Mouse (Mus musculus) neural tube, embryonic 12.5 days (tissue): ENCODE results near the gene Bmf. TPM values are rescaled to one million over a fixed set of nuclear protein-coding genes. Genes with fewer than 3 reads are reported as not detected.
A peak's percentile ranks its signal among the peaks of the same experiment; 100 is the strongest.
"Not testable (repeated sequence)": the region's sequence is repeated elsewhere in the genome, so short reads cannot be mapped to it uniquely, and the experiment has no call there.

Source experiments
- ATAC-seq: fragments of 200-750 bp; cut with Nextera tagmentation; 2 replicates; pipeline ENCODE4 v1.8.0; 2017; ENCODE audit warnings: low read depth, mild to moderate bottlenecking, moderate TSS enrichment, moderate library complexity; ENCODE audit not compliant: low FRiP score
- H3K27ac ChIP-seq: fragments of 300-500 bp; sonication (generic); 2 replicates; pipeline ENCODE4 v1.5.1; 2016
- H3K27me3 ChIP-seq: fragments of 300-500 bp; sonication (generic); replicated peaks from 2 replicates; pipeline ENCODE4 v1.6.1; 2016; ENCODE audit warnings: mild to moderate bottlenecking
- H3K36me3 ChIP-seq: fragments of 300-500 bp; sonication (generic); 2 replicates; pipeline ENCODE4 v1.6.1; 2016; ENCODE audit warnings: mild to moderate bottlenecking
- H3K4me1 ChIP-seq: fragments of 300-500 bp; sonication (generic); 2 replicates; pipeline ENCODE4 v1.6.1; 2016
- H3K4me2 ChIP-seq: fragments of 300-500 bp; sonication (generic); replicated peaks from 2 replicates; pipeline ENCODE4 v1.6.1; 2016; ENCODE audit warnings: mild to moderate bottlenecking
- H3K4me3 ChIP-seq: fragments of 300-500 bp; sonication (generic); 2 replicates; pipeline ENCODE4 v1.5.1; 2016
- H3K9ac ChIP-seq: fragments of 300-500 bp; sonication (generic); 2 replicates; pipeline ENCODE4 v1.6.1; 2016; ENCODE audit warnings: mild to moderate bottlenecking
- H3K9me3 ChIP-seq: fragments of 300-500 bp; sonication (generic); 2 replicates; pipeline ENCODE4 v1.6.1; 2016; ENCODE audit warnings: mild to moderate bottlenecking
- whole genome bisulfite sequencing: fragments of 180-500 bp; shearing (Covaris S2); methylation state at CpG from one replicate; pipeline ENCODE4 v1.1.7; 2016; 5-methylcytosine and 5-hydroxymethylcytosine counted together
- polyA plus RNA-seq: library from polyadenylated mRNA; unstranded; fragments of >200 nt; fragmentation: Nextera tagmentation; extraction: Ambion mirVana; gene quantifications from 2 replicates; pipeline ENCODE4 v1.2.1, GENCODE M21; 2016

The Bmf gene
- polyA plus RNA-seq, 1 experiment from 2014 or later, result 7.5 TPM

GRCm38 (mm10) chr2:118562015-118562414 is 12.5 kb upstream of the Bmf start:
- no peak overlapping the region for H3K4me2 ChIP-seq
- no peak overlapping the region for H3K9ac ChIP-seq
- no peaks in the 10 kb centered on the region for H3K36me3 ChIP-seq
- no peak overlapping the region for H3K27ac ChIP-seq
- H3K4me3 ChIP-seq, result no peak overlapping the region
- ATAC-seq, result no peak
- H3K27me3 ChIP-seq, result no peaks in the 10 kb centered on the region
- no peaks in the 10 kb centered on the region for H3K4me1 ChIP-seq
- no peaks in the 10 kb centered on the region for H3K9me3 ChIP-seq
- 83% methylated on average over 4 of the region's 4 CpGs for WGBS

DNA sequence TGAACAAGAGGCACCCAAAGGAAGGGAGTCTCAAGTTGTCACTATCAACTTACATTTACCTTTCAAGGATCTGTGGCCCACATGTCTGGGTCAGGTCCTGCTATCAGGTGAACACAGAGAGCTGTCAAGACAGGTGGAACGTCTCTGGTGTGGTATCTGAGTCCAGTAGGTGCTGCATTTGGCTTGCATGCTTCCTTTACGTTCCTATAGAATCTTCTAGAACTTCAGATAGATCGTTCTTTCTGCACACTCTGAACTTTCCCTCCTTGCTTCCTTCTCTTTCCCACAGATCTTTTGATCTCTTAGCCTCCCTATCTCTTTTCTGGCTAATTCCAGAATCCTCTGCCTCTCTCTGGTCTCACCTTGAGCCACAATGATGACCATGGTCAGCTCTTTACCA is 8.9 kb upstream of the Bmf start:
- 93% methylated on average over 3 of the region's 3 CpGs for WGBS

DNA sequence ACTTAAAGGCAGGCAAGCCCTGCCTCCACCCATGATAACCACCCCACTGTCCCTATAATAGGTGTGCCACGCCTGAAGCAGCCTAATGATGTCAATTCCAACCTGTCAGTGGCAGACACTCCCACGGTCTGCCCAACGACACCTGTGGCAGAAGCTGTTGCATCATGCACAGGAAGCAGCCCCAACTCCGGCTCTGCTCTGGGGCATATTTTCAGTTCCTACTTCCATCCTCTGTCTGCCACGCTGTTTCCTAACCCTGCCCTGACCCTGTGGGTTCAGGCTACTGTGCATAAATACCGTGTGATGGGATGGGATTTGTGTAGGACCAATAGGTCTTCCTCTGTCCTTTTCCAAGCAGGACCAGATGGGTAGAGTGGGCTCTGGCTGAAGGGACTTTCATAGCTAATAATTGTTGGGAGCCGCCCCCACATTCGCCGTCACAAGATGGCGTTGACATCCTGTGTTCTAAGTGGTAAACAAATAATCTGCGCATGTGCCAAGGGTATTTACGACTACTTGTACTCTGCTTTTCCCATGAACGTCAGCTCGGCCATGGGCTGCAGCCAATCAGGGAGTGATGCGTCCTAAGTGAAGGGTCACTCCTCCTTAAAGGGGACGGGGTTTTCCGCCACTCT is 5.0 kb upstream of the Bmf start:
- not testable (repeated sequence) for H3K9me3 ChIP-seq, H3K27me3 ChIP-seq, H3K36me3 ChIP-seq, H3K4me1 ChIP-seq, H3K27ac ChIP-seq
- Histone ChIP-seq H3K4me2 (peak overlapping the region; percentile 57), H3K4me3 (peak overlapping the region; percentile 38), H3K9ac (peak overlapping the region; percentile 57)
- peak; percentile 49 for ATAC-seq
- WGBS, result 60% methylated on average over 17 of the region's 17 CpGs

More for the DNA sequence above, 8.9 kb upstream of the Bmf start:
- Histone ChIP-seq H3K4me1 (no peaks in the 10 kb centered on the region; the same call in 1 of the 2 replicates), H3K27me3 (no peaks in the 10 kb centered on the region), H3K4me2 (no peak overlapping the region), H3K4me3 (no peak overlapping the region), H3K9me3 (no peaks in the 10 kb centered on the region), H3K27ac (no peak overlapping the region), H3K9ac (no peak overlapping the region), H3K36me3 (no peaks in the 10 kb centered on the region)
- no peak for ATAC-seq

DNA sequence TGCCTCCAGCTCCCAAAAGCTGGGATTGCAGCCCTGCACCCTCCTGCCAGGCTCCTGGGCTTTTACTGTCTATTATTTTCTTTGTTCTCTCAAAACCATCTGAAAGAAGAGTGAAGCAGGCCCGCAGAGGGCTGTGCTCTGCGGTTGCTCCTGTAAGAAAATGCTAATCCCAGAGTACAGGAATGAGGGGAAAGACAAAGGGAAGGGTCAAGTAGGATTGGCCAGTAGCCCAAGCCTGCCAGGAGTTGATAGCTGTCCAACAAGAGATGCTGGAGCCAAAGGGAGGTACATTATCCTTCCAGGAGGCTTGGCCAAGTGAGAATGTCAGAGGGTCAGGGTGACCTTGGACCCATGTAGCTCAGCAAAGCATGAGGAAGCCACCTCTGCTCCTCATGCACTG is 2.1 kb upstream of the Bmf start:
- no peak overlapping the region for H3K4me2 ChIP-seq
- H3K4me3 ChIP-seq, result no peak overlapping the region
- 39% methylated on average over 2 of the region's 2 CpGs for WGBS
- no peak overlapping the region for H3K9ac ChIP-seq
- no peaks in the 10 kb centered on the region for H3K27me3 ChIP-seq
- no peak overlapping the region for H3K27ac ChIP-seq
- no peaks in the 10 kb centered on the region for H3K36me3 ChIP-seq
- ATAC-seq, result no peak
- peaks cover 27% of the 10 kb centered on the region for H3K4me1 ChIP-seq
- H3K9me3 ChIP-seq, result peaks cover 3% of the 10 kb centered on the region; the same call in 1 of the 2 replicates

DNA sequence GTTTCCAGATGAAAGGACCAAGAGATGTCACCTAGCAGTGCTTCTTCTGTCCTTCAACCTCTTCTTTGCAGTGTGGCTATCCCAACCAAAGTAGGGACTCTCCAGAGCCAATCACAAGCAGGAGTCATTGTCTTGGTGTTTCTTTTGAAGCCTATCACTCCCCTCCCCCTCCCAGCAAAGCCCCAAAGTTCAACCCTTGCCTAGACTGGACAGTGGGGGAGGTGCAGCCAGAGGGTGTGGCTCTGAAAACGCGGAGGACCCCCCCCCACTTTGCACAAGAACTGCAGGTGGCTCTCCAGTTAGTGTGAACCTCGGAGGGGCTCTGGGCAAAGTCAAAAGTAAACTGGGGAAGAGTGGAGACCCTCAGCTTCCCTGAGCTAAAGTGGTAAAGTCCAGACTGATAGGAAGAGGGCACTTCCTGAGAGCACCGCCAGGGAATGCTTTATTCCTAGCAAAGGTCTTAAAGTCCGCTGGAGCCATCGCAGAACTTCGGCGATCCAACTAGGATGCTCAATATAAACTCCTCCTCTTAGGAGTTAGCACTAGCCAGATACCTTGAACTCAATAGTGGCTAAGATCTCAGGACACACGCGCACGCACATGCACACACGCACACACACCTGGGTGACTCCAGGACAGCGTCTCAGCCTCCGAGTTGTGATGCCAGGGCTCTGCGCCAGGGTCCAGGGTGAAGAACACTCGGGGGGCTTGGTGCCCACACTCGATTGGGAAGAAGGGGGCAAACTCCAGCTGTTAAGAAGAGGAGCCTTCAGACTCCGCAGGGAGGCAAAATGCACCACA is 866 bp downstream of the Bmf start:
- Histone ChIP-seq H3K36me3 (no peaks in the 10 kb centered on the region), H3K9me3 (peaks cover 3% of the 10 kb centered on the region; the same call in 1 of the 2 replicates), H3K4me2 (peak overlapping the region; percentile 96), H3K9ac (peak overlapping the region; percentile 88), H3K4me3 (peak overlapping the region; percentile 90), H3K27ac (no peak overlapping the region), H3K4me1 (peaks cover 57% of the 10 kb centered on the region), H3K27me3 (no peaks in the 10 kb centered on the region)
- peak; percentile 6; the same call in 1 of the 2 replicates for ATAC-seq
- under 1% methylated on average over 18 of the region's 18 CpGs for WGBS

DNA sequence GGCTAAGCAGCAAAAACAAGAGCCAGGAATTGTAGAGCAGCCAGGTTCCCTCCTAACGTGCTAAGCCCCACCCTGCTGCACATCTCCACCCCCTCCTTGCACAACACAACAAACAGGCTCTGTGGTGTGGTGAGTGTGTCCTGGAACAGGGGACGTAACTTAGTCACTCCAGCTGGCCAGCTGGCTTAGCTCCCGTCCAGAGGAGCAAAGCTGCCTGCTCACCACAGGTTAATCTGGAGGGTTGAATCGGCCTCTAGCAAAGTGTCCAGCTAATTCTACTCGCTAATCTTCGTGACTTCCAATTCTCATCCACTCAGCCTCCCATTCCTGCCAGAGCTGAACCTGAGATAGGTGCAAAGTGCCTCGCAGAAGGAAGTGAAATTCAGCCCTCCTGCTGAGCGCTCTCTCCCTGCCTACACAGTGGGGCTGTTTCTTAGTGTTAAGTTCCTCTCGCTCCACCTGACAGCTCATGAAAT is 1.9 kb downstream of the Bmf start:
- no peak overlapping the region for H3K4me3 ChIP-seq

GRCm38 (mm10) chr2:118546798-118547165 is 2.7 kb downstream of the Bmf start:
- 47% methylated on average over 3 of the region's 3 CpGs for WGBS
- Histone ChIP-seq H3K4me1 (peaks cover 71% of the 10 kb centered on the region), H3K4me2 (peak overlapping the region; percentile 96), H3K27ac (no peak overlapping the region), H3K9me3 (peaks cover 2% of the 10 kb centered on the region; the same call in 1 of the 2 replicates), H3K4me3 (no peak overlapping the region), H3K9ac (0 out of 2 replicates have a peak overlapping the region, but pooled peaks have one; percentile 33), H3K36me3 (no peaks in the 10 kb centered on the region), H3K27me3 (no peaks in the 10 kb centered on the region)
- ATAC-seq, result no peak

More for the DNA sequence above, 1.9 kb downstream of the Bmf start:
- peaks cover 66% of the 10 kb centered on the region for H3K4me1 ChIP-seq
- no peak overlapping the region for H3K27ac ChIP-seq
- no peaks in the 10 kb centered on the region for H3K36me3 ChIP-seq
- H3K9ac ChIP-seq, result peak overlapping the region; percentile 44; the same call in 1 of the 2 replicates
- no peak for ATAC-seq
- peak overlapping the region; percentile 96 for H3K4me2 ChIP-seq
- no peaks in the 10 kb centered on the region for H3K27me3 ChIP-seq
- H3K9me3 ChIP-seq, result peaks cover 3% of the 10 kb centered on the region; the same call in 1 of the 2 replicates
- WGBS, result 14% methylated on average over 9 of the region's 9 CpGs

- Histone ChIP-seq H3K27ac (no peak overlapping the region), H3K4me1 (peaks cover 71% of the 10 kb centered on the region), H3K4me3 (no peak overlapping the region), H3K4me2 (peak overlapping the region; percentile 96), H3K9me3 (no peaks in the 10 kb centered on the region), H3K27me3 (no peaks in the 10 kb centered on the region), H3K36me3 (no peaks in the 10 kb centered on the region), H3K9ac (peak overlapping the region; percentile 33; the same call in 1 of the 2 replicates)
- no peak for ATAC-seq
- 30% methylated on average over 5 of the region's 5 CpGs for WGBS
These were observed 3.2 kb downstream of the Bmf start for GRCm38 (mm10) chr2:118546104-118546797.

DNA sequence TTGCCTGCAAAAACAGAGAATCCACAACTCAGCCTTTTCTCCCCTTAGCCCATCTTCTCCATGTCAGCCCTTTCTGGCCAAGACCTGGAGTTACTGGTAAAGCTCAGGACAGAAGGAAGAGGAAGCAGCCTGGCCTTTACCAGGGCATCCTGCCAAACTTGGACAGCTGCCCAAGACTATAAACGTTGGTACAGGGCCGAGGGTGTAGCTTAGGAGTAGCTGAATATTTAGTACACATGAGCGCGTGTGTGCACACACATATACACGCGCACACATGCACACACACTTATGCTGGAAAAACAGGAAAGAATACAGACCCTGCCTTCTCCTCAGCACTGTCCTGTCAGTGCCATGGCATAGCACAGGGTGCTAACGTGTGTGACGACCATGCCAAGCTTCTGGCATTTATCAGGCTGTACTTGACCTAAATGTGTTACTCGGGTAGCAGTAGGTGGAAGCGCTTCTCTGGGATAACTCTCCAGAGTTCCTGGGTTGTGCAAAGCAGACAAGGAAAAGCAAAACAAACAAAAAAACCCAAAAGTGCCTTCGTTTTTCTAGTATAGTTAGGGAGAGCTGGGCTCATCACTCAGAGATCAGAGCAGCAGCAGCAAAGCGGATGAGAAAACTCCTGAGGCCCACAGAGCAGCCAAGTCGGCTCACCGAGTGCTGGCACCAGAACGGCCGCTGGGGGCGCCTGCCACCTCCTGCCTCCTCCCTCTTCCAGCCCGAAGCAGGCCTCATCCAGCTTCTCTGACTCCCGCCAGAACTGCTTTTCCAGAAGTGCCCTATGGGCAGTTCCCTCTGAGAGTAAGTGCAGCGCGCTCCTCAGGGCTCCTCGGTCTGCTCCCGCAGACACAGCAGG is 4.0 kb downstream of the Bmf start:
- Histone ChIP-seq H3K9me3 (no peaks in the 10 kb centered on the region), H3K9ac (peak overlapping the region; percentile 33; the same call in 1 of the 2 replicates), H3K27me3 (no peaks in the 10 kb centered on the region), H3K4me3 (no peak overlapping the region), H3K4me2 (peak overlapping the region; percentile 96), H3K36me3 (no peaks in the 10 kb centered on the region), H3K27ac (peak overlapping the region; percentile 59; the same call in 1 of the 2 replicates), H3K4me1 (peaks cover 76% of the 10 kb centered on the region)
- ATAC-seq, result no peak
- WGBS, result 26% methylated on average over 23 of the region's 23 CpGs

GRCm38 (mm10) chr2:118543893-118544799 is 5.3 kb downstream of the Bmf start:
- no peaks in the 10 kb centered on the region for H3K36me3 ChIP-seq
- H3K4me1 ChIP-seq, result peaks cover 79% of the 10 kb centered on the region
- H3K9me3 ChIP-seq, result no peaks in the 10 kb centered on the region
- 11% methylated on average over 23 of the region's 23 CpGs for WGBS
- peak; percentile 71 for ATAC-seq
- peak overlapping the region; percentile 57 for H3K4me2 ChIP-seq
- peak overlapping the region; percentile 59 for H3K27ac ChIP-seq
- peak overlapping the region; percentile 23 for H3K4me3 ChIP-seq
- no peaks in the 10 kb centered on the region for H3K27me3 ChIP-seq
- peak overlapping the region; percentile 47 for H3K9ac ChIP-seq
